Mouse (Mus musculus) lung, postnatal 10 days (tissue): ENCODE measurements around the gene Orm3.

Source experiments
- DNase-seq: peaks from one replicate; pipeline ENCODE4 v3.0.0; 2021

Orm3 gene

GRCm38 (mm10) chr4:63371890-63372289 is 15.9 kb downstream of the Orm3 start:
- DNase-seq = peak; percentile 60

DNA sequence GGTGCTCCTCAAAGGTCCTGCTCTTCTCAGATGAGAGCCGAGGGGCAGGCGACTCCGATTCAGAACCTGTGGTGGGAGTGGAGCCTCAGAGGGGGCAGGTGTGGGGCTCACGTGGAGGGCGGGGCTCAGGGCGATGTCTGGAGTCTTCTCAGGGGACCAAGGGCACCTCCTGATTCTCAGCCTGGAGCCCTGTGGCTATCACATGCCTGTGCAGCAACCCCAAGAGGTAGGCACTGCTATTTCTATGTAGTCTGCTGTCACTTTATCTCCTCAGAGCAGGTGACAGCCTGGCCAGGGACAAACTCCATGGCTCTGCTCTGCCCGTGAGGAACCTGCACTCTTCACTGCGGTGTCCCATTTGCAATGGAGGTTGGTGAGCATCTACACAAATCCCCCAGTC is 17.4 kb downstream of the Orm3 start:
- DNase-seq = no peak

GRCm38 (mm10) chr4:63374331-63374730 is 18.4 kb downstream of the Orm3 start:
- DNase-seq = no peak

DNA sequence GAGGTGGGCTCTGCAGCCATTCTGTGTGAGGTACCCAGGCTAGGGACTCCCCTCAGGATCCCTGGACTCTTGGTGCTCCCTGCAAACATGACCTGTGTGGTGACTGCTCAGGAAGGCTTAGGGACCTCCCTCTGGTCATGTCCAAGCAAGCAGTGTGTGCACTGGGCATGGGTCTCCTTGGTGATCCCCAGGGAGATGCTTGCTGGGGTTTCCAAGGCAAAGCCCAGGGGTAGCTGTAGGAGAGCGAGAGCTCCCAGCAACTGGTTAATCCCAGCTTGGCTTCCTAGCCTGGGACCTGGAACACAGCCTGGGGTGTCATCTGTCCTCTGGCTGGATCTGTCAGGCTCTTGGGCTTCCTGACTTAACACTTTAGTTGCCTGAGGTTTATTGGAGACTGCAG is 19.4 kb downstream of the Orm3 start:
- peak; percentile 64 for DNase-seq

- no peak for DNase-seq
Measured at GRCm38 (mm10) chr4:63377483-63377882, 21.5 kb downstream of the Orm3 start.

- no peak for DNase-seq
Measured at GRCm38 (mm10) chr4:63382676-63383369, 26.9 kb downstream of the Orm3 start.

DNA sequence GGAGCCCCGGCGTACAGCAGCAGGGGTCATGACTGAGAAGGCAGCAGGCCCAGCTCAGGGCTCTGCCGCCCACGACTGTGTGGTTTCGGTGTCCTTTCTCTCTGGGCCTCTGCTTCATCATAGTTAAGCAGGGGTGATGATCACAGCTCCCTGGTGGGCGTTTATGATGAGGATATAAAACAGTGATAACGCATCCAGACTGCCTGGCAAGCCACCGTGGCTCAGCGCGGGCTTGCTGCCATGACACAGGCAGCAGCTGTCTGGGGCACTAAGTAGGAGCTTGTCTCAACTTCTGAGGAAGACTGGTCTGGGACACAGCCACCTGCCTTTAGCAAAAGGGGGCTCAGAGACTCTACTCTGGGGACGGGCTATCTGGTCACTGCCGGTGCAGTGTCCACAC is 27.5 kb downstream of the Orm3 start:
- no peak for DNase-seq

GRCm38 (mm10) chr4:63384262-63384661 is 28.3 kb downstream of the Orm3 start:
- DNase-seq = no peak

- DNase-seq = no peak
Measured at GRCm38 (mm10) chr4:63385253-63385652, 29.3 kb downstream of the Orm3 start.

GRCm38 (mm10) chr4:63385784-63386183 is 29.8 kb downstream of the Orm3 start:
- DNase-seq = peak; percentile 52

- DNase-seq = no peak
Measured at GRCm38 (mm10) chr4:63388029-63388428, 32.1 kb downstream of the Orm3 start.

- no peak for DNase-seq
Measured at GRCm38 (mm10) chr4:63389121-63389886, 33.3 kb downstream of the Orm3 start.

GRCm38 (mm10) chr4:63389887-63390528 is 34.0 kb downstream of the Orm3 start:
- no peak for DNase-seq

DNA sequence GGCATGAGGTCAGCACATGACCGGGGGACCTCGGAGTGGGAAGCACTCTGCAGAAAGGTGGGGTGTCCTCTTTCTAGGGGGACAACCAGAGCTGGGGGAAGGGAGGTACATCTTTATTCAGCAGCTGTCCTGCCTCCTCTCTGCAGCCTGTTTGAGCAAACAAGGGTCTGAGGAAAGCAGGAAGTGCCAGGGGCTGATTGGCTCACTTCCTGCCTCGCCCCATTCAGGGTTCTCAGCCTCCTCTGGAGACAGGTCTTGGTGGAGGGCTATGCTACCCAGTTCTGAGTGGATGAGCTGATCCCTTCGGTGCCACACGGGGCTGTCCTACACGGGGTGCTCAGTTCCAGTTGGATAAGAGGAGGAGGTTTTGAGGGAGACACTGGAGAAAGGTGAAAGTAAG is 35.4 kb downstream of the Orm3 start:
- no peak for DNase-seq

GRCm38 (mm10) chr4:63397981-63398537 is 42.1 kb downstream of the Orm3 start:
- DNase-seq = no peak

DNA sequence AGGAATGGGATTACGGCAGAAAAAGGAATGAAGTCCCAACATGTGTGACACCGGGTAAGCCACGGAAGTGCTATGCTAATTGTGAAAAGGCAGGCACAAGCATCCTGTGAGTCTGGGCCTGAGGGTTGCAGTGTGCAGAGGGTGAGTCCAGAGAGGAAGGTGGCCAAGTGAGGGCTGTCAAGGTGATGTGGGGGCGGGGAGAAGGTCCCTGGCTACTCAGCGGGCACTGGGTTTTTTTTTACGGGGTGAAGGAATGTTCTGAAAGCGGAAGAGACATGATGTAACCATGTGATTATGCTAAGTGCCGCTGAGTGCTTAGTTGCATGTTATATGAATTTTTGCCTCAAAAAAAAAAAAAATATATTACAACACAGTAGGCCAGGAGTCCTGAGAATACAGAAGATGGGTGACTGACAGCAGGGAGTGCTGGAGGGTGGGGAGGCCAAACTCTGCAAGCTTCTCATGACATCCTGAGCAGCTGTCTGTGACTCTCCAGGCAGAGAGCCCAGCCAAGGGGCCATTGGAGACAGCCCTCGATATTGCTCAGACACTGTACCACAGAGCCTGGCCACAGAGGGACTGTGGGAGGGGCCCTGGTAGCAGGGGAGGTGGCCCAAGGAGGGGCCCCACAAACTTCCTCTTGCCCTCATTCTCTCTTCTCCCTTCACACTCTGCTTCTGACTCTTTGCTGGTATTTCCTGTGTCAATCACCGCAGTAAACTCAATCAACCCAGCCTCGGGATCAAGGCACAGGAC is 43.1 kb downstream of the Orm3 start:
- DNase-seq = peak; percentile 78

DNA sequence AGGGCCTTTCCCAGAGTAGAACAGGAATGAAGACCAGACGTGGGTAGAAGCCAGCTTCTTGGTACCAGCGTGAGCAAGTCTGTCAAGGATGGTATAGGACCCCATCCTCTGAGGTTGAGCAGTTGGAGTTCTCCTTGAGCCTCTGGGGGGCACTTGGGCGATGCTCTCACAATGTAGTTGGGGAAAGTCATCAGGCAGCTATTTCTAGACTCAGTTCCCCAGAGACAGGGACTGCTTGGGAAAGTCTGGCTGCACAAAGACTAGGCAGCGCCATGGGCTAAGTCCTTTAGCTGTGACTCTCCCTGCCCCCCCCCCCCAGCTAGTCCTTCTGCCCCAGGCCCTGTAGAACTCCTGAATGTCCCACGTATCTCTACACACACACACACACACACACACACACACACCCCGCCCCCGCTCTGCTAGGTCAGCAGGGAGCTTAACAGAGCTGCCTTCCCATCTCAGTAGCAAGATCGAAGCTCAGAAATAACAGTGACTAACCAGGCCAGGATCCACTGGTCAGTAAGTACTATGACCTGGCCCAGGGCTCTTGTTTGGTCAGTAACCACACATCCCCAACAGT is 43.8 kb downstream of the Orm3 start:
- no peak for DNase-seq

DNA sequence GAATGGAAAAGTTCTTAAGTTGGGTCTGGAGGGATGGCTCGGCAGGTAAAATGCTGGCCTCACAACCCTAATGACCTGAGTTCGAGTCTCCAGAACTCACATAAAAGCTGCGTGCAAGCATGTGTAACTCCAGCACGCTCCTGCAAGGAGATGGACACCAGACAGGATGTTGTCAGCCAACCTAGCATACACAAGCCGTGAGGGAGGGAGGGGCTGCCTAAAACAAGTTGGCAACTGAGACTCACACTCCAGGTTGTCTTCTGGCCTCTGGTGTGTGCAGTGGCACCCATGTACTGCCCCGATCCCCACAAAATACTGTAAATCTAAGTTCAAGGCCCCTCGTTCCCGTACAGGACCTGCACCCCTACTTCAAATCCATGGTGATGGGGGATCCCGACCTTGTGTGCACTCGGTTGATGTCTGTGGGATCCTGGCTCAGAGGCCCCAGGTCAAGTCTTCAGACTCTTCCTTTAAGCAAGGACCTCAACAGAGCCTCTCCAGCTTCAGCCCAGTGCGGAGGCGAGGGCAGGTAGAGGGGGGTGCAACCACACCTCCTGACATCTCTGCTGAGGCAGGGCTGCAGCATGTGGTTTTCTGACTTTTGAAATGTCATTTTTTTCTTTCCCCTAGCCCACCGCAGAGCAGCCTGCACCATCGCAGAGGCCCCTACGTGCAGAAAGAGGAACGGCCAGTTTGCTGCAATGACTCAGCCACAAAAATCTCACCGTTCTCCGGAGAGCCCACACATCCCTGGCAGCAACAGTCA is 44.8 kb downstream of the Orm3 start:
- no peak for DNase-seq

DNA sequence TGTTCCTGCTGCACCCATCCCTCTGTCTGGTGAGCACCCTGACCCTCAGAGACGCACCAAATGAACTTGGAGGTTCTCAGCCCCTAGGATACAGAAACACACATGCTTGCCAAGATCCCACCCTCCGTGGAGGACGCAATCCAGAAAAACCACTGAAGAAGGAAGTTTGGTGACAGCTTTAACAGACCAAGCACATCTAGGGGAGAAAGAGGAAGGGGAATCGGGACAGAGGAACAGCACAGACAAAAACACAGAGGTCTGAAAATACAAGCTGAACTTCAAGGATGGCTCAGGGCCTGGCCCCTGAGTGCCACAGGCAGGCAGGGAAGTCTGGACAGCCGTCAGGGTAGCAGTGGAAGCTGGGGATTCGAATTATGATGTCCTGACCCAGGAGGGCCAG is 45.7 kb downstream of the Orm3 start:
- DNase-seq = no peak

DNA sequence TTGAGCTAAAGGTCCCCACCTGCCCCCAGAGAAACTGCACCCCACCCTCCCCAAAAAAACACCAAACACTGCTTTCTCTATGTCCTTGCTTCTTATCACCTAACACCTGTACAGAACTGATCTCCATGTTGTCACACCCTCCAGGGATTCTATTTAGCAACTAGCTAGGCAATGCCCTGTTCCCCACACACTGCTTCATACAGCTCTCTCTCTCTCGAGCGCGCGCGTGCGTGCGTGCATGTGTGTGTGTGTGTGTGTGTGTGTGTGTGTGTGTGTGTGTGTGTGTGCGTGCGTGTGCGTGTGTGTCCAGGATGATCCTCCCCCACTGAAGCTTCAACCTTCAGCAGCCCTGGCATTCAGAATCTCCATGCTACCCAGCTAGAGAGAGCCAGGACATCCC is 46.1 kb downstream of the Orm3 start:
- no peak for DNase-seq

DNA sequence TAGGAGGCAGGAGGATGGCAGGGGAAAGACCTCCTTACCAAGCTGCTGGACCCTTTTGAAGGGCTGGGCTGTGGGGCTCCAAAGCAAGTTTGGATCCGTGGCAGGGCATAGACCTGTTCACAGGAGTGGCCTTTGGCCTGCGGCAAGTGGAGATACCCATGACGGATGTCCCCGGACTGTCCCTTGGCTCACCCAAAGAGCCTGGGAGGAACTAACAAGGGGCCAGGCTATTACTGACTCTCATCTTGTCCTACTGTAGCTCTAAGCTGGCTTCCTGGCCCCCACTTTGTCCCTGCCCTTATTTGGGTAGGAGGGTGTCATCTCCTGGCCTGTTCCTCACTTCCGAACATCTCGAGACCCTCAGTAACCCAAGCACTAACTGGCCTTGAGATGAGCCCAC is 46.6 kb downstream of the Orm3 start:
- no peak for DNase-seq
